Mouse (Mus musculus): ENCODE results near the gene Olfr1217. TPM values are rescaled to one million over a fixed set of nuclear protein-coding genes. Genes with fewer than 3 reads are reported as not detected.
"Not testable (repeated sequence)": the region's sequence is repeated elsewhere in the genome, so short reads cannot be mapped to it uniquely, and the experiment has no call there.

Gene Olfr1217
- not detected for total RNA-seq (2021)
- long read RNA-seq, experiment 1: 0 reads
- long read RNA-seq, experiment 2: 0 reads

DNA sequence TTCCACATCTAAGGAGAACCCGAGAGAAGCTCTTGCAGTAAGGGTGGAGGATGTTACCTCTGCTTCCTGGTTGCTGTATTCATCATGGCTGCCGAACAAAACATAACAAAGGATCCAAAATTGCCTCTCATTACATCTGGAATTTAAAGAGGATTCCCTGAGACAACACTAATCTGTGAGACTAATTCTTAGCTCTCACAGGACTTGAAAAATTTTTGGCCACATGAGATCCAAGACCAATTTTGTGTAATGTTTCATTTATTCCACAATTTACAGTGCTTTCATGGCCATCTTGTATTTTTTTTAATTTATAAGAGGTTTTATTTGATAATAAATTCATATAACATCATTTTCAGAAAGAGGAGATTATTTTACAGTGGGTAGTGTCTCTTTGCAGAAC lies at the start of gene Olfr1217:
TSS of gene Olfr1217 (minus strand) at position 101 of the 400 bp plus-strand sequence.
- no peak for TF ChIP-seq CTCF (conservative IDR thresholded peaks at IDR 0.05)
- H3K4me3 ChIP-seq: no peak within 1 kb of the TSS
- DNase-seq (ENCODE audit: low spot score in 2 of 2): no peak
- H3K27ac ChIP-seq: no peak within 1 kb of the TSS

DNA sequence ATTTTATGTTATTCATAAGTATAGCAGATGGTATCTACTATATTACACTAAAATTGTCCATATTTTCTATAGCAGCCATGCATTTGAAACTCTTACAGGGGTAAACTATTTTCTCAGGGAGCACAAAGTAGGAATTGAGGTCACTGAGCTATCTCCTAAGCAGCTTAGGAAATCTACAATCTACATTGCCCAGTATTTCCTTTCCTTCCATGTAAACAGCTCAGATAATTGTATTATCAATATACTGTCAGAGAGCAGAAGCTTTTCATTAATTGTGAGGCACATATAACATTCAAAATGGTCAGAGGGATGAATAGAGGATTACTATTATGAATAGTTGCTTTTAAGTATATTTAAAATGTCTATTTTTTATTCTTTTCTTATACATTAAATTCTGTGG lies 49.6 kb upstream of the Olfr1217 start:
- TF ChIP-seq CTCF (conservative IDR thresholded peaks at IDR 0.05): no peak
- no peak overlapping the region for H3K4me3 ChIP-seq
- no peak overlapping the region for H3K27ac ChIP-seq
- DNase-seq (ENCODE audit: low spot score in 2 of 2): no peak

DNA sequence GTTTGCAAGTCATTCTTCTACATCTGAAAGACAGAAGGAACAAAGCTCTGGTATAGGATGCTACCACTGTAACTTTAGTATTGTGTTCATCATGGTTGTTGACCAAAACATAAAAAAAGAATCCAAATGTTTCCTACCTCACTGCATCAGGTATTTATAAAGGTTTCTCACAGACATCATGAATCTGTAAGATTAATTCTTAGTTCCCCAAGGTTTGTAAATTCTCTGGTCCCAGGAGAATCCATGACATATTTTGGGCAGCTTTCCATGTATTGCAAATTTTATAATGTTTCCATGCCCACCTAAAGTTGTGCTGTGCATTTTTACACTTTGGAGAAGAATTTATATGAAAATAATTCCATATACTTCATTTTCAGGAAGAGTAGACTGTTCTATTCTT lies 29.2 kb upstream of the Olfr1217 start, which contains the start of gene Olfr1218:
TSS of gene Olfr1218 (minus strand) at position 101 of the 400 bp plus-strand sequence.
- TF ChIP-seq CTCF (conservative IDR thresholded peaks at IDR 0.05): no peak
- H3K27ac ChIP-seq: no peak within 1 kb of the TSS
- no peak for DNase-seq (ENCODE audit: low spot score in 2 of 2)
- H3K4me3 ChIP-seq: no peak within 1 kb of the TSS

GRCm38 (mm10) chr2:89021436-89021835 lies 10.4 kb downstream of the Olfr1217 start:
- not testable (repeated sequence) for H3K27ac ChIP-seq; DNase-seq (ENCODE audit: low spot score in 2 of 2); H3K4me3 ChIP-seq

- DNase-seq (ENCODE audit: low spot score in 2 of 2): no peak
- no peak within 1 kb of the TSS for H3K27ac ChIP-seq
- no peak for TF ChIP-seq CTCF (conservative IDR thresholded peaks at IDR 0.05)
- H3K4me3 ChIP-seq: no peak within 1 kb of the TSS
Measured at GRCm38 (mm10) chr2:89018240-89018639, 13.6 kb downstream of the Olfr1217 start, which contains the start of gene Olfr1216. Olfr1216 (minus strand) TSS chr2:89018340.

GRCm38 (mm10) chr2:89006873-89007272 lies 25.0 kb downstream of the Olfr1217 start, which contains the start of gene Olfr1215:
Olfr1215 (minus strand) TSS chr2:89006973.
- H3K27ac ChIP-seq: no peak within 1 kb of the TSS
- no peak for TF ChIP-seq CTCF (conservative IDR thresholded peaks at IDR 0.05)
- H3K4me3 ChIP-seq: no peak within 1 kb of the TSS
- no peak for DNase-seq (ENCODE audit: low spot score in 2 of 2)

- H3K4me3 ChIP-seq: no peak within 1 kb of the TSS
- TF ChIP-seq CTCF (conservative IDR thresholded peaks at IDR 0.05): no peak
- no peak for DNase-seq (ENCODE audit: low spot score in 2 of 2)
- H3K27ac ChIP-seq: no peak within 1 kb of the TSS
Measured at GRCm38 (mm10) chr2:88992553-88992952, 39.3 kb downstream of the Olfr1217 start, which contains the start of gene Olfr1214. Olfr1214 (minus strand) TSS chr2:88992653.

DNA sequence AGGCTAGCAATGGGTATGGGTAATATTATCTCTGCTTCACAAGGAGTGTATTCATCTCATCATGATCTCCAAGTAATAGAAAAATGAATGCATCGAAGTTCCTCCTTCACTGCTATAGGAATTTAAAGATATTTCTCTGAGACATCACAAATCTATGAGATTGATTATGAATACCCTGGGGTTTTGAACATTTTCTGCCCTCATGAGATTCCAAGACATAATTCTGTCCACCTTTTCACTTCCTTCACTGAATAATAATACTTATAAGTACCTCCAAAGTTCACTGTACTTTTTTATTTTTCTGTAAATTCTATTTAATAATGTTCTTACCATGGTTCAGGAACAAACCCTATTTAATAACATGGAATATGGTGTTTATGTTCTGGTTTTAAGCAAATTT lies 51.7 kb downstream of the Olfr1217 start, which contains the start of gene Gm13762:
TSS of gene Gm13762 (minus strand) at position 101 of the 400 bp plus-strand sequence.
- Histone ChIP-seq H3K27ac (no peak within 1 kb of the TSS), H3K4me3 (no peak within 1 kb of the TSS)
- DNase-seq (ENCODE audit: low spot score in 2 of 2): no peak
- TF ChIP-seq CTCF (conservative IDR thresholded peaks at IDR 0.05): no peak

Other genes with a start within 250 kb of the Olfr1217 start
- not detected for gene Olfr1201, start 239.0 kb downstream of the Olfr1217 start, total RNA-seq (2021)
- not detected for gene Olfr1202, start 217.6 kb downstream of the Olfr1217 start, total RNA-seq (2021)
- gene Olfr1205, start 202.3 kb downstream of the Olfr1217 start, total RNA-seq (2021): not detected
- not detected for gene Olfr1204, start 182.8 kb downstream of the Olfr1217 start, total RNA-seq (2021)
- gene Olfr1206, start 168.8 kb downstream of the Olfr1217 start, total RNA-seq (2021): not detected
- not detected for gene Olfr1208, start 129.8 kb downstream of the Olfr1217 start, total RNA-seq (2021)
- gene Olfr1209, start 116.9 kb downstream of the Olfr1217 start, total RNA-seq (2021): not detected
- not detected for gene Olfr1211, start 94.0 kb downstream of the Olfr1217 start, total RNA-seq (2021)
- not detected for gene Olfr1212, start 78.1 kb downstream of the Olfr1217 start, total RNA-seq (2021)
- gene Gm13762, start 51.8 kb downstream of the Olfr1217 start, total RNA-seq (2021): not detected
- gene Olfr1214, start 39.4 kb downstream of the Olfr1217 start, total RNA-seq (2021): not detected
- gene Olfr1215, start 25.1 kb downstream of the Olfr1217 start, total RNA-seq (2021): not detected
- not detected for gene Olfr1216, start 13.7 kb downstream of the Olfr1217 start, total RNA-seq (2021)
- not detected for gene Olfr1218, start 29.1 kb upstream of the Olfr1217 start, total RNA-seq (2021)
- gene Olfr1219, start 51.4 kb upstream of the Olfr1217 start, total RNA-seq (2021): not detected
- not detected for gene Olfr1220, start 74.8 kb upstream of the Olfr1217 start, total RNA-seq (2021)
- gene Olfr1221, start 85.2 kb upstream of the Olfr1217 start, total RNA-seq (2021): not detected
- gene Olfr1222, start 101.0 kb upstream of the Olfr1217 start, total RNA-seq (2021): not detected
- not detected for gene Olfr1223, start 119.5 kb upstream of the Olfr1217 start, total RNA-seq (2021)
- gene Olfr1224-ps1, start 132.0 kb upstream of the Olfr1217 start, total RNA-seq (2021): not detected
- gene Olfr1225, start 142.6 kb upstream of the Olfr1217 start, total RNA-seq (2021): not detected
- not detected for gene Olfr1226, start 168.0 kb upstream of the Olfr1217 start, total RNA-seq (2021)
- gene Olfr1228, start 222.0 kb upstream of the Olfr1217 start, total RNA-seq (2021): not detected

Data from layer of hippocampus, adult 2 months (tissue).